Mouse (Mus musculus) spleen, adult 18-20 months (tissue): ENCODE measurements around the gene Stub1.
"Not testable (repeated sequence)": the region's sequence is repeated elsewhere in the genome, so short reads cannot be mapped to it uniquely, and the experiment has no call there.

Source experiments
- DNase-seq, 2 experiments: peaks; one replicate each; pipeline ENCODE4 v3.0.0; 2022; ENCODE audit warnings: mixed read lengths in 2 of 2

Stub1 gene

GRCm38 (mm10) chr17:25833291-25833663 lies at the start of gene Stub1:
Gene Stub1, minus strand, starts transcription at chr17:25833404.
- peak; percentile 64 to 71 for DNase-seq

- DNase-seq: no peak
These were observed 49.1 kb upstream of the Stub1 start for GRCm38 (mm10) chr17:25882306-25882705.

GRCm38 (mm10) chr17:25881691-25882090 lies 48.5 kb upstream of the Stub1 start:
- DNase-seq: no peak

GRCm38 (mm10) chr17:25880913-25881641 lies 47.9 kb upstream of the Stub1 start:
- DNase-seq: no peak

GRCm38 (mm10) chr17:25880196-25880910 lies 47.1 kb upstream of the Stub1 start, which contains the start of gene Wfikkn1:
Gene Wfikkn1, minus strand, starts transcription at chr17:25880858.
- no peak for DNase-seq

GRCm38 (mm10) chr17:25879750-25880149 lies 46.5 kb upstream of the Stub1 start:
- no peak for DNase-seq

GRCm38 (mm10) chr17:25879261-25879660 lies 46.1 kb upstream of the Stub1 start:
- peak in 1 of 2 experiments; percentile 24 for DNase-seq

DNA sequence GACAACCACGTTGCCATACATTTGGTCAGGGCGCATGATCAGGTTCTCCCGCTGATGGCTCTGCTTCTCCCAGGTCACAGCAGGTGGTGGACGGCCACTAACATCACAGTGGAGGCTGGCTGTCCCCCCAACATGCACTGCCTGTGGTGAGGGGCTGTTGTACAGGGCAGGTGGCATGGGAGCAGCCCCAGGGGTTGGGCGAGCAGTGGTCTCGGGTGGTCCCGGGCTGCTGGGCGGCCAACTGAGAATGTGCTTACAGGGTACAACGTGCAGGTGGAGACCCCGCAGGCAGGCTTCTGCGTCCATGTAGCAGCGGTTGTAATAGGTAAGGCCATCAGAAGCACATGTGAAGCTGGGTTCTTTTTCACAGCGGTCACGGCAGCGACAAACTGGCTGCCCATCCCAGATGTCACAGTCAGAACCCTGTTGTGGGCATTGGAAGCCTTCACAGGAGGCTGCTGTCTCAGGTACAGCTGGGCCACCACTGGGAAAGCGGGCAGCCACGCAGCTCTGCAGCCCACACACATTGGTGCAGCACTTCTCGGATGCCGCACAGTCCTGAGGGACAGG lies 45.5 kb upstream of the Stub1 start:
- DNase-seq: no peak

DNA sequence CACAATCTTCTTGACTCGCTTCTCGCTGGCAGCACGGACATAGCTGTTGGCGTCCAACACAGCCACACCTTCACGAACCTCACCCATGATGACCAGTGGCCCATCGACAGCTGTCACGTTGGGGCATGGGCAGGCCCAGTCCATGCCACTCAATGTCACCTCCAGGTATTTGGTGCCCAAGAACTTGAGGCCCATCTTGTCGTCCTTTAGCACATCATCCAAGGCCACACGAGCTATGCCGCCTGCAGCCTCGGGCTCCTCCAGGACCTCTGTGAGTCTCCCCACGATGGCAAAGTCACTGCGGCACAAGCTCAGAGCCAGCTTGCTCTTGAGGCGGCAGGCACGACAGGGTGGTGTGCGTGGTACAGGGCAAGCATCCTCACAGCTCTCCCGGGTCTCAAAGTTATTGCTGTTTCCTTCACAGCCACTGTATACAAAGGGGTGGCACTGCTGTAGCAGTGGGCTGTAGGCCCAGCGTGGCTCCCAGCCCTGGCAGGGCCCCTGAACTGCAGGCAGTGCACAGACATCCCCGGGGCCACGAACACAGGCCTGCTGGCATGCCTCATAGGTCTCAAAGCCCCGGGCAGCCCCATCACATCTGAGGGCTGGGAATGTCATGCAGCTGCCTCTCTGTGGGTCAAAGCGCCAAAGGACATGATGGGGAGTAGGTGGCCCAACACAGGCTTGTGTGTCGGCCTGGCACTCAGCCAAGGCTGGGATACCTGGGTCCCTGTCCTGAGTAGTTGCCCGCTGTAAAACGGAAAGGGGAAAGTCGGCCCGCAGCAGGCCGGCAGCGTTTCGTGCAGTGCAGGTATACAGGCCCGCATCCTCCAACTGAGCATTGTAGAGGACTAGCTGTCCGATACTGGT lies 44.8 kb upstream of the Stub1 start:
- no peak for DNase-seq

GRCm38 (mm10) chr17:25877025-25877424 lies 43.8 kb upstream of the Stub1 start:
- DNase-seq: no peak

- DNase-seq: no peak
These were observed 43.2 kb upstream of the Stub1 start for GRCm38 (mm10) chr17:25876347-25876915.

DNA sequence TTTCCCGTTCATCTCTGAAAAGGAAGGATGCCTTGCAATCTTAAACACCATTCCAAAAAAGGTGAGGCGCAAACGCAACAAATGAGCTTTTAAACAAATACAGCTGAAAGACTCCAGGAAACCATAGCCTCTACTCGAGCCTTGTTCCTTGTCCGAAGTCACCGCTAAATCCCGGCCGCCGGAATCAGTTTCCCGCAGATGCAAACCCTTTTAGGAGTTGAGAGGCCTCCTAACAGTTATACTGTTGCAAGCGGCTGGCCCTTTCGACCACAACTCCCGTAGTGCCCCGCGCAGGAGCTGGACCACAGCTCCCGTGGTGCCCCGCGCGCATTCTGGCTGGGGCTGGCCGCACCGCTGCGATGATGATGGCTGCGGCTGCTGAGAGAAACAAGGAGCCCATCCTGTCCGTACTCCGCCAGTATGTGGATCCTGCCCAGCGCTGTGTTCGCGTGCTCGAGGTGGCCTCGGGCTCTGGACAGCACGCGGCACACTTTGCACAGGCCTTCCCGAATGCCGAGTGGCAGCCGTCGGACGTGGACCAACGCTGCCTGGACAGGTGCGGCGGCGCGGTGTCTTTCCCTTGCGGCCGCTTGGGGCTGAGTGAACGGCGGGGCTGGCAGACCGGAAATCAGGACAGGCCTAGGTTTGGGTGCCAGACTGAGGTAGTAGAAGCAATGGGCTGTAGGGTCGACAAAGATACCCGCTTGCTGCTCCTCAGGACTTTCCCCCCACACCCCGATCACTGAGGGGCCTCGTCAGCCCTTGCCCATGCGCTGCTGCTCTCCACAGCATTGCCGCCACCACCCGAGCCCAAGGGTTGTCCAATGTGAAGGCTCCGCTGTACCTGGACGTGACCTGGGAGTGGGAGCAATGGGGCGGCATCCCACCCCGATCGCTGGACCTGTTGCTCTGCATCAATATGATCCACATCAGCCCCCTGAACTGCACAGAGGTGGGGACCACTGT lies 42.2 kb upstream of the Stub1 start:
- peak; percentile 79 to 86 for DNase-seq

DNA sequence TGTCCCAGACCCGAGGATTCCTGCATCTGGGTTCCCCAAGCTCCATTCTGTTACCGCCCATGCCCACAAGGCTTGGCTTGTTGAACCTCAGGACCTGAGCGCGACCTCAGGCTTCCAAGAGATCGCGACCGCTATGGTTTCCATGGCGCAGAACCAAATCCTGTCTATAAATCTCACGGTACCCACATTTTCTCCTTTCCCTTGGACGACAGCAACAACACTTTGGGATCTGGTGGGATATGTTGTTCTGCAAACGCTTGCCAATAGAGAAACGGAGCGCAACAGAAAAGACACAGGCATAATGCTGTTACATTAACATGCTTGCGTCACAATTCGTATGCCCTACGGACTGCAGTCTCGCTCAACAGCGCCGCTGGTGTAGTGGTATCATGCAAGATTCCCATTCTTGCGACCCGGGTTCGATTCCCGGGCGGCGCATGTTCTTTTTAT lies 41.5 kb upstream of the Stub1 start, which contains the start of gene Mettl26:
Gene Mettl26 (plus strand): TSS at position 354 of the 450 bp plus-strand sequence.
- DNase-seq: peak; percentile 87 to 97

- no peak for DNase-seq
These were observed 41.0 kb upstream of the Stub1 start for GRCm38 (mm10) chr17:25874148-25874720.

- no peak for DNase-seq
These were observed 40.4 kb upstream of the Stub1 start for GRCm38 (mm10) chr17:25873405-25874147.

DNA sequence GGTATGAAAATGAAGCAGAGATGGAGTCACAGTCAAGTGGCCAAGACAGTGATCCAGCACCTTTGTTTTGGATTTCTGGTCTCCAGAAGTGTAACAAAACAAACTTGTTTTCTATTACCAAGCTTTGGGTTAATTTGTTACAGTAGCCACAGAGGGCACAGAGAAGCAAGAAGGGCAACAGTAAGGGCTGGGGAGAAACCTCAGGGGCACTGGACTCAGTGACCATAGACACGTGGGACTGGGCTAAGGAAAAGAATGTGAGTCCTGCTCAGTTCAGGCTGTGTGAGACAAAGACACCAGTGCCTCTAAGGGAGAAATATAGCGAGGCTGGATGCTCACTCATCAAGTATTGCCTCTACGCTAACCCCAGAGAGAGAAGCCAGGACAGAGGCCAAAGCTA lies 39.5 kb upstream of the Stub1 start:
- DNase-seq: no peak

DNA sequence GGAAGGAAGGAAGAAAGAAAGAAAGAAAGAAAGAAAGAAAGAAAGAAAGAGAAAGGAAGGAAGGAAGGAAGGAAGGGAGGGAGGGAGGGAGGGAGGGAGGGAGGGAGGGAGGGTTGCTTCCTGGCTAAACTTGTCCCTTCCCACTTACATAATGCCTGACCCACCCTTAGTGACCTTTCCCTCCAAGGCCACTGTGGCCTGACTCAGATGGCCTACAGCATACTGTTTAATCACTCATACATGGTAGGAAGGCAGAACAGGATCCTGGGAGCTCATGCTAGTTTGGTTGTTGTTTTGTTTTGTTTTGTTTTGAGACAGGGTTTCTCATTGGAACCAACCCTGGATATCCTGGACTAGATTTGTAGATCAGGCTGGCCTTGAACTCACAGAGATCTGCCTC lies 38.4 kb upstream of the Stub1 start:
- not testable (repeated sequence) for DNase-seq

GRCm38 (mm10) chr17:25869954-25870353 lies 36.8 kb upstream of the Stub1 start:
- no peak for DNase-seq

DNA sequence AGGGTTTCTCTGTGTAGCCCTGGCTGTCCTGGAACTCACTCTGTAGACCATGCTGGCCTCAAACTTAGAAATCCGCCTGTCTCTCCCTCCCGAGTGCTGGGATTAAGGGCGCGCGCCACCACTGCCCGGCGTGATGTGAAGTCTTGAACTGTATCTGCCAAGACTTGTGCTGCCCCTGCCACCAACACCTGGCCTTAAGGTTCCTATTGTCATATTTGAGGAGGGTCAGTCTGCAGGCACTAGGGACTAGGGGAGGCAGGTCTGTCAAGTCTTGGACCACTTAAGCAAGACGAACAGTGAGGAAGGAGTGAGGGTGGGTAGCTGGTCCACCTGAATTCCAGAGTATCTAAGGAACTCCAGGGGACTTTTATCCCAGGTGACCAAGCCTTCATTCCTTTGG lies 36.3 kb upstream of the Stub1 start:
- no peak for DNase-seq

GRCm38 (mm10) chr17:25868601-25869191 lies 35.5 kb upstream of the Stub1 start, which contains the start of gene Mcrip2:
Gene Mcrip2, minus strand, starts transcription at chr17:25868764.
- peak; percentile 56 to 68 for DNase-seq
